Mouse (Mus musculus): Measurements from ENCODE around the gene Slx1b. TPM values are rescaled to one million over a fixed set of nuclear protein-coding genes. Genes with fewer than 3 reads are reported as not detected.
"Not testable (repeated sequence)": the region's sequence is repeated elsewhere in the genome, so short reads cannot be mapped to it uniquely, and the experiment has no call there.

The Slx1b gene
- polyA plus RNA-seq (2012; rRNA removed): 42.9 and 64.6 TPM in 2 replicates

- DNase-seq (ENCODE audit: low read depth): peak; percentile 99
- TF ChIP-seq CTCF (IDR thresholded peaks at IDR 0.05; ENCODE audit: borderline replicate concordance, extremely low read depth, insufficient read depth, insufficient read length) (peak; percentile 98), POLR2A (IDR thresholded peaks at IDR 0.05; ENCODE audit: borderline replicate concordance, extremely low read depth, insufficient read depth, insufficient read length, poor library complexity, severe bottlenecking) (peak; percentile 33; the same call in 1 of the 2 replicates)
Measured at GRCm38 (mm10) chr7:126695631-126696207, at the start of gene Slx1b. Slx1b (minus strand) TSS chr7:126695784.

GRCm38 (mm10) chr7:126741964-126742482, 46.4 kb upstream of the Slx1b start:
- DNase-seq (ENCODE audit: low read depth): no peak
- TF ChIP-seq CTCF (IDR thresholded peaks at IDR 0.05; ENCODE audit: borderline replicate concordance, extremely low read depth, insufficient read depth, insufficient read length) (no peak), POLR2A (IDR thresholded peaks at IDR 0.05; ENCODE audit: borderline replicate concordance, extremely low read depth, insufficient read depth, insufficient read length, poor library complexity, severe bottlenecking) (no peak)

GRCm38 (mm10) chr7:126741452-126741851, 45.9 kb upstream of the Slx1b start:
- DNase-seq (ENCODE audit: low read depth): no peak
- TF ChIP-seq CTCF (IDR thresholded peaks at IDR 0.05; ENCODE audit: borderline replicate concordance, extremely low read depth, insufficient read depth, insufficient read length) (no peak), POLR2A (IDR thresholded peaks at IDR 0.05; ENCODE audit: borderline replicate concordance, extremely low read depth, insufficient read depth, insufficient read length, poor library complexity, severe bottlenecking) (no peak)

GRCm38 (mm10) chr7:126740977-126741376, 45.4 kb upstream of the Slx1b start:
- TF ChIP-seq CTCF (IDR thresholded peaks at IDR 0.05; ENCODE audit: borderline replicate concordance, extremely low read depth, insufficient read depth, insufficient read length) (no peak), POLR2A (IDR thresholded peaks at IDR 0.05; ENCODE audit: borderline replicate concordance, extremely low read depth, insufficient read depth, insufficient read length, poor library complexity, severe bottlenecking) (no peak)

GRCm38 (mm10) chr7:126740132-126740735, 44.6 kb upstream of the Slx1b start:
- no peak for TF ChIP-seq POLR2A (IDR thresholded peaks at IDR 0.05; ENCODE audit: borderline replicate concordance, extremely low read depth, insufficient read depth, insufficient read length, poor library complexity, severe bottlenecking)
- TF ChIP-seq CTCF (IDR thresholded peaks at IDR 0.05; ENCODE audit: borderline replicate concordance, extremely low read depth, insufficient read depth, insufficient read length): no peak
- DNase-seq (ENCODE audit: low read depth): no peak

More at GRCm38 (mm10) chr7:126740977-126741376, 45.4 kb upstream of the Slx1b start:
- DNase-seq (ENCODE audit: low read depth): no peak

- DNase-seq (ENCODE audit: low read depth): no peak
- TF ChIP-seq CTCF (IDR thresholded peaks at IDR 0.05; ENCODE audit: borderline replicate concordance, extremely low read depth, insufficient read depth, insufficient read length) (no peak), POLR2A (IDR thresholded peaks at IDR 0.05; ENCODE audit: borderline replicate concordance, extremely low read depth, insufficient read depth, insufficient read length, poor library complexity, severe bottlenecking) (no peak)
Measured at GRCm38 (mm10) chr7:126739551-126739950, 44.0 kb upstream of the Slx1b start.

GRCm38 (mm10) chr7:126736122-126736521, 40.5 kb upstream of the Slx1b start:
- TF ChIP-seq CTCF (IDR thresholded peaks at IDR 0.05; ENCODE audit: borderline replicate concordance, extremely low read depth, insufficient read depth, insufficient read length) (no peak), POLR2A (IDR thresholded peaks at IDR 0.05; ENCODE audit: borderline replicate concordance, extremely low read depth, insufficient read depth, insufficient read length, poor library complexity, severe bottlenecking) (no peak)
- no peak for DNase-seq (ENCODE audit: low read depth)

GRCm38 (mm10) chr7:126730256-126730789, 34.7 kb upstream of the Slx1b start:
- not testable (repeated sequence) for DNase-seq (ENCODE audit: low read depth)

- no peak for DNase-seq (ENCODE audit: low read depth)
Measured at GRCm38 (mm10) chr7:126725667-126726066, 30.1 kb upstream of the Slx1b start.

GRCm38 (mm10) chr7:126725077-126725476, 29.5 kb upstream of the Slx1b start:
- no peak for TF ChIP-seq CTCF (IDR thresholded peaks at IDR 0.05; ENCODE audit: borderline replicate concordance, extremely low read depth, insufficient read depth, insufficient read length)
- TF ChIP-seq POLR2A (IDR thresholded peaks at IDR 0.05; ENCODE audit: borderline replicate concordance, extremely low read depth, insufficient read depth, insufficient read length, poor library complexity, severe bottlenecking): no peak
- no peak for DNase-seq (ENCODE audit: low read depth)

More at GRCm38 (mm10) chr7:126725667-126726066, 30.1 kb upstream of the Slx1b start:
- no peak for TF ChIP-seq POLR2A (IDR thresholded peaks at IDR 0.05; ENCODE audit: borderline replicate concordance, extremely low read depth, insufficient read depth, insufficient read length, poor library complexity, severe bottlenecking)
- TF ChIP-seq CTCF (IDR thresholded peaks at IDR 0.05; ENCODE audit: borderline replicate concordance, extremely low read depth, insufficient read depth, insufficient read length): no peak

GRCm38 (mm10) chr7:126721635-126722034, 26.1 kb upstream of the Slx1b start:
- TF ChIP-seq CTCF (IDR thresholded peaks at IDR 0.05; ENCODE audit: borderline replicate concordance, extremely low read depth, insufficient read depth, insufficient read length): no peak
- no peak for TF ChIP-seq POLR2A (IDR thresholded peaks at IDR 0.05; ENCODE audit: borderline replicate concordance, extremely low read depth, insufficient read depth, insufficient read length, poor library complexity, severe bottlenecking)
- no peak for DNase-seq (ENCODE audit: low read depth)
